Mouse (Mus musculus) stomach, postnatal 0 days (tissue): Measurements from ENCODE around the gene Lmln.

ENCODE experiments used
- CTCF ChIP-seq: IDR thresholded peaks from 2 replicates; pipeline ENCODE4 v1.5.1; 2016; ENCODE audit warnings: antibody characterized with exemption, low read depth, mild to moderate bottlenecking, moderate library complexity
- EP300 ChIP-seq: optimal IDR thresholded peaks from 2 replicates; pipeline ENCODE3; 2016; ENCODE audit warnings: antibody characterized with exemption

DNA sequence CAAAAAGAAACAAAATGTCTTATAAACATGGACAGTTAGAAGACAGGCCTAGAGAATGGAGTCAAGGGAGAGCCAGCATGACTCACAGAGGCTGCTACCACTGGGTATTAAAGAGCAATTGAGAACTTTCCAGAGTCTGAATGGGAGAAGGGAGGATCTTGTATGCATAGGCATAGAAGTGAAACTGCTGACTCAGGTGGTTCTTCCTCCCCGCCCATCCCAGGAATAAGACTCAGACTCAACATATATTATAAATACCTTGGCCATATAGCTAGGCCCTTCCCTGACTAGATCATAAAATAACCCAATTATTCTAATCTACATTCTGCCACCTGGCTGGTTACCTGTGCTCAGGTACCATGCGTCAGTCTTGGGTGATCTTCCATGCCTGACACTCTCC lies 97.0 kb downstream of the Lmln start:
- no peak for TF ChIP-seq CTCF
- TF ChIP-seq EP300: no peak
